Mouse (Mus musculus) lung, postnatal 0 days (tissue): ENCODE measurements around the gene Sf3b3. TPM values are rescaled to one million over a fixed set of nuclear protein-coding genes. Genes with fewer than 3 reads are reported as not detected.

Experiments
- ATAC-seq: fragments of 200-750 bp; cut with Nextera tagmentation; 2 replicates; pipeline ENCODE4 v1.8.0; 2017; ENCODE audit warnings: moderate library complexity
- DNase-seq: peaks from one replicate; pipeline ENCODE4 v3.0.0-alpha.2; 2016; ENCODE audit warnings: low spot score
- H3K27ac ChIP-seq: fragments of 300-500 bp; sonication (generic); 2 replicates; pipeline ENCODE4 v1.5.1; 2014; ENCODE audit warnings: antibody characterized with exemption, mild to moderate bottlenecking, low read length, mixed read lengths
- H3K27me3 ChIP-seq: fragments of 300-500 bp; sonication (generic); replicated peaks from 2 replicates; pipeline ENCODE4 v1.6.1; 2014; ENCODE audit warnings: low read length, mixed read lengths; ENCODE audit not compliant: insufficient read depth
- H3K36me3 ChIP-seq: fragments of 300-500 bp; sonication (generic); 2 replicates; pipeline ENCODE4 v1.6.1; 2014; ENCODE audit warnings: low read length, mixed read lengths; ENCODE audit not compliant: insufficient read depth
- H3K4me1 ChIP-seq: fragments of 300-500 bp; sonication (generic); 2 replicates; pipeline ENCODE4 v1.6.1; 2014; ENCODE audit warnings: antibody characterized with exemption, low read depth, low read length, mixed read lengths; ENCODE audit not compliant: insufficient read depth
- H3K4me2 ChIP-seq: fragments of 300-500 bp; sonication (generic); replicated peaks from 2 replicates; pipeline ENCODE4 v1.6.1; 2014; ENCODE audit warnings: low read depth, mild to moderate bottlenecking, low read length, moderate library complexity, mixed read lengths
- H3K4me3 ChIP-seq: fragments of 300-500 bp; sonication (generic); 2 replicates; pipeline ENCODE4 v1.5.1; 2014; ENCODE audit warnings: low read depth, low read length
- H3K9ac ChIP-seq: fragments of 300-500 bp; sonication (generic); replicated peaks from 2 replicates; pipeline ENCODE4 v1.6.1; 2014; ENCODE audit warnings: low read depth, mild to moderate bottlenecking
- H3K9me3 ChIP-seq: fragments of 300-500 bp; sonication (generic); 2 replicates; pipeline ENCODE4 v1.6.1; 2016; ENCODE audit warnings: low read length, mixed read lengths
- CTCF ChIP-seq: IDR thresholded peaks from 2 replicates; pipeline ENCODE4 v1.5.1; 2016; ENCODE audit warnings: antibody characterized with exemption, mild to moderate bottlenecking
- EP300 ChIP-seq: IDR thresholded peaks from 2 replicates; pipeline ENCODE4 v1.6.1; 2016; ENCODE audit warnings: antibody characterized with exemption, mild to moderate bottlenecking, control low read depth
- WGBS: fragments of 180-500 bp; shearing (Covaris S2); extraction: QIAGEN DNeasy Blood & Tissue Kit; methylation state at CpG from one replicate; pipeline ENCODE4 v1.1.7; 2014; 5-methylcytosine and 5-hydroxymethylcytosine counted together
- polyA plus RNA-seq: library from polyadenylated mRNA; unstranded; fragments of >200 nt; fragmentation: Nextera tagmentation; extraction: Ambion mirVana; gene quantifications from 2 replicates; pipeline ENCODE4 v1.2.1, GENCODE M21; 2015

Gene Sf3b3
- polyA plus RNA-seq, 1 experiment from 2014 or later: 41.1 TPM

GRCm38 (mm10) chr8:110842012-110842574, 4.5 kb downstream of the Sf3b3 start:
- Histone ChIP-seq H3K9me3 (no peaks in the 10 kb centered on the region), H3K27me3 (no peaks in the 10 kb centered on the region), H3K4me2 (no peak overlapping the region), H3K9ac (no peak overlapping the region), H3K27ac (no peak overlapping the region), H3K4me3 (no peak overlapping the region), H3K36me3 (peaks cover 32% of the 10 kb centered on the region), H3K4me1 (no peaks in the 10 kb centered on the region)
- TF ChIP-seq EP300 (no peak), CTCF (peak; percentile 29)
- no peak for DNase-seq
- 78% methylated on average over 3 of the region's 3 CpGs for WGBS
- ATAC-seq: no peak

GRCm38 (mm10) chr8:110831956-110832355, 14.6 kb downstream of the Sf3b3 start:
- Histone ChIP-seq H3K27ac (no peak overlapping the region), H3K9me3 (no peaks in the 10 kb centered on the region), H3K27me3 (no peaks in the 10 kb centered on the region), H3K4me3 (no peak overlapping the region), H3K4me2 (no peak overlapping the region), H3K9ac (no peak overlapping the region), H3K36me3 (peaks cover 62% of the 10 kb centered on the region), H3K4me1 (no peaks in the 10 kb centered on the region)
- WGBS: 73% methylated on average over 3 of the region's 3 CpGs
- DNase-seq: no peak
- TF ChIP-seq CTCF (no peak), EP300 (no peak)
- no peak for ATAC-seq

- Histone ChIP-seq H3K36me3 (peaks cover 50% of the 10 kb centered on the region), H3K27ac (no peak overlapping the region), H3K9ac (no peak overlapping the region), H3K27me3 (no peaks in the 10 kb centered on the region), H3K9me3 (no peaks in the 10 kb centered on the region), H3K4me1 (no peaks in the 10 kb centered on the region), H3K4me2 (no peak overlapping the region), H3K4me3 (no peak overlapping the region)
- 66% methylated on average over 3 of the region's 3 CpGs for WGBS
- DNase-seq (no peak), ATAC-seq (no peak)
- TF ChIP-seq EP300: no peak
- no peak for TF ChIP-seq CTCF
Observed at GRCm38 (mm10) chr8:110828511-110828910, 18.1 kb downstream of the Sf3b3 start.

- 82% methylated on average over 1 of the region's 1 CpGs for WGBS
- Histone ChIP-seq H3K27me3 (no peaks in the 10 kb centered on the region), H3K4me1 (no peaks in the 10 kb centered on the region), H3K4me3 (no peak overlapping the region), H3K4me2 (no peak overlapping the region), H3K27ac (no peak overlapping the region), H3K9ac (no peak overlapping the region), H3K9me3 (no peaks in the 10 kb centered on the region), H3K36me3 (peaks cover 51% of the 10 kb centered on the region)
- TF ChIP-seq EP300 (no peak), CTCF (no peak)
- no peak for ATAC-seq
- DNase-seq: no peak
Observed at GRCm38 (mm10) chr8:110824861-110825260, 21.7 kb downstream of the Sf3b3 start.

GRCm38 (mm10) chr8:110821960-110822359, 24.6 kb downstream of the Sf3b3 start:
- Histone ChIP-seq H3K36me3 (peaks cover 73% of the 10 kb centered on the region), H3K27ac (no peak overlapping the region), H3K4me2 (no peak overlapping the region), H3K9ac (no peak overlapping the region), H3K9me3 (no peaks in the 10 kb centered on the region), H3K4me3 (no peak overlapping the region), H3K4me1 (no peaks in the 10 kb centered on the region), H3K27me3 (no peaks in the 10 kb centered on the region)
- WGBS: 69% methylated on average over 3 of the region's 3 CpGs
- ATAC-seq: no peak
- DNase-seq: no peak
- TF ChIP-seq EP300: no peak
- no peak for TF ChIP-seq CTCF

GRCm38 (mm10) chr8:110820257-110820656, 26.3 kb downstream of the Sf3b3 start:
- no peak for DNase-seq
- Histone ChIP-seq H3K27me3 (no peaks in the 10 kb centered on the region), H3K4me2 (no peak overlapping the region), H3K4me3 (no peak overlapping the region), H3K9ac (no peak overlapping the region), H3K27ac (no peak overlapping the region), H3K36me3 (peaks cover 71% of the 10 kb centered on the region), H3K9me3 (no peaks in the 10 kb centered on the region), H3K4me1 (no peaks in the 10 kb centered on the region)
- no peak for ATAC-seq
- 88% methylated on average over 2 of the region's 2 CpGs for WGBS
- no peak for TF ChIP-seq EP300
- no peak for TF ChIP-seq CTCF

GRCm38 (mm10) chr8:110818593-110818992, 28.0 kb downstream of the Sf3b3 start:
- Histone ChIP-seq H3K27me3 (no peaks in the 10 kb centered on the region), H3K36me3 (peaks cover 75% of the 10 kb centered on the region), H3K9ac (no peak overlapping the region), H3K27ac (no peak overlapping the region), H3K4me3 (no peak overlapping the region), H3K9me3 (no peaks in the 10 kb centered on the region), H3K4me2 (no peak overlapping the region), H3K4me1 (no peaks in the 10 kb centered on the region)
- DNase-seq: peak; percentile 14
- no peak for ATAC-seq
- 69% methylated on average over 3 of the region's 3 CpGs for WGBS
- peak; percentile 47 for TF ChIP-seq CTCF
- no peak for TF ChIP-seq EP300
